Mouse (Mus musculus) small intestine, adult 2 months (tissue): ENCODE data around the gene Arhgap42.

Experiments used
- CTCF ChIP-seq: fragments of 200-500 bp; IDR thresholded peaks from 2 replicates; pipeline ENCODE4 v1.5.1; 2012; ENCODE audit warnings: low read depth, mild to moderate bottlenecking, control low read depth, inconsistent platforms, low read length, moderate library complexity, mixed read lengths; ENCODE audit not compliant: insufficient replicate concordance, insufficient read length; ENCODE audit errors: extremely low read depth
- POLR2A ChIP-seq: fragments of 200-500 bp; IDR thresholded peaks from 2 replicates; pipeline ENCODE4 v1.6.1; 2012; ENCODE audit warnings: low read depth, mild to moderate bottlenecking, control low read depth, inconsistent platforms, low read length, moderate library complexity

DNA sequence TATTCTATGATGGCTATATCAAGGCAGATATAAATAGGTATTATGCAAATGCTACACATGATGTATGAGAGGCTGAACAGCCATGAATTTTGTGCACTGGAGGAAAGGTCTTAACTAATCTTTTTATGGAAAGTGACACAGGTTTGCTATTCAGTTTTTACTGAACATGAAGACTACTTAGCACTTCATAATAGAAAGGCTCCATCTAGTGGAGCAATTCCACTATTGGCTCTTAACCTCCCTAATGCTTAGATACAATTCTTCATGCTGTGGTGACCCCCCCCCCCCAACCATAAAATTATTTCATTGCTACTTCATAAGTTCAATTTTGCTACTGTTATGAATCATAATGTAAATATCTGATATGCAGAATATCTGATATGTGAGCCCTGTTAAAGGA is 237.7 kb downstream of the Arhgap42 start:
- TF ChIP-seq POLR2A (no peak), CTCF (no peak)
